Mouse (Mus musculus) kidney, postnatal 4 days (tissue): ENCODE measurements around the gene Lcn11.
"Not testable (repeated sequence)": the region's sequence is repeated elsewhere in the genome, so short reads cannot be mapped to it uniquely, and the experiment has no call there.

ENCODE experiments used
- DNase-seq, 2 experiments: peaks; one replicate each; pipeline ENCODE4 v3.0.0; 2021; ENCODE audit warnings: mixed read lengths in 2 of 2

The Lcn11 gene

DNA sequence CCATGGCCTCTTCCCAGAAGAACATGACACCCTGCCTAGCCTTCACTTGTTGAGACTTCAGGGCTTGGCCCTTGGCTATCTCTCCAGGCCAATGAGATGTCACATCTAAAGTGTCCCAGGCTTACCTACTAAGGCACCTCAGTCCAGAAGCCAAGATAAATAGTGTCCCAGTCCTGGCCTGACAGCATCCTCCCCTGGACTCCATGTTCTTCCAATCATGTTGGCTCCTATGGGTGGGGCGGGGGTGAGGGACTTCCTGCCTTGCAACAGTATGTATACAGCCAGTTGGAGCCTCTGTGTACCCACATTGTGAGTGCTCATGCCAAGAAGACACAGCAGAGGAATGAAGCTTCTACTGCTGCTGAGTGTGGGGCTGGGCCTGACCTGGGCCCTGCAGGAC is at the start of gene Lcn11:
Gene Lcn11, plus strand, starts transcription at position 301 of the 400 bp plus-strand sequence.
- DNase-seq = no peak

DNA sequence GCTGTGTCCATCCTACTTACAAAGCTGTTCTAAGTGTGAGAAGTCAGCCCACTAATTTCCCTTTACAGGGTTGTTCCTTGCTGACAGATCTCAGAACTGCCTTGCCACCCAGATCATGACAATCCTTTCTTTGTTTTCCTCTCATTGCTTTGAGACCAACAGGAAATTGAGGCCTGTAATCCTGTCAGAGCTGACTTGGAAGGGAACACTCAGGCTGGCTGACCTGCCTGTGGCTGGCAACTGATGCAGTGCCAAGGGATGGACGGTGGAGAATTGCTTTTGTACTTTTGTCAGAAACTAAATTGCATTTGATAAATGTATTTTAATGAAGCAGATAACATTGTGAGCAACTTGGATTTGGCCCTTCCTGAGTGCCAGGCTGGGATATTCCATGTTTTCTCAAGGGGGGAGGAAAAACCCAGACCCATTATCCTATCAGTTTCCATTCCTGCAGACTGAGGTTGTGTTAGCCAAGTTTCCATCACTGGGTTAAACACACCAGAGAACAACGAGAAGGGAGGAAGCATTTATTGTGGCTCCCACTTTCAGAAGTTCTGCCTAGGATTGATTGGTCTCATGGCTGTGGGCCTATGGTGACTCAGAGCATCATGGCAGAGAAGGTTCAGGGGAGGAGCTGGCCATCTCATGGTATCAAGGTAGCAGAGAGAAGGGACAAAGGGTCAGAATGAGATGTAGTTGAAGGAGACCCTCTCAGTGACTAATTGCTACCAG is 43.5 kb upstream of the Lcn11 start:
- DNase-seq = no peak

DNA sequence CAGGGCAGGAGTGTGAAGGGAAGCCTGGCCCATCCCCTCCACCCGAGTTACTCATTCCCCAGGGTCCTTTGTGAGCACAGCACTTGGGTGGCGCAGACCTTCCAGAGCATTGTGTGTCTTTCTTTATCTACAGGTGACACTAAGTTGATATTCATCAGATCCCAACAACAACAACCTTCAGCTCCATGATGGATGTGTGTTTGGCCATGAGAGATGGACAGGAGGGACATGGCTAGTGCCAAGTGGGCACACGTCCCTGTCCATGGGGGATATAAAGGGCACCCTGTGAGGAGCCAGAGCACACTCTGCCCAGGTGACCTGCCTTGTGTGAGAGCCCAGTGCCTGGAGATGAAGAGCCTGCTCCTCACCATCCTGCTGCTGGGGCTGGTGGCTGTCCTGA is 40.1 kb upstream of the Lcn11 start, which contains the start of gene Obp2b:
Gene Obp2b, plus strand, starts transcription at position 301 of the 400 bp plus-strand sequence.
- not testable (repeated sequence) for DNase-seq

DNA sequence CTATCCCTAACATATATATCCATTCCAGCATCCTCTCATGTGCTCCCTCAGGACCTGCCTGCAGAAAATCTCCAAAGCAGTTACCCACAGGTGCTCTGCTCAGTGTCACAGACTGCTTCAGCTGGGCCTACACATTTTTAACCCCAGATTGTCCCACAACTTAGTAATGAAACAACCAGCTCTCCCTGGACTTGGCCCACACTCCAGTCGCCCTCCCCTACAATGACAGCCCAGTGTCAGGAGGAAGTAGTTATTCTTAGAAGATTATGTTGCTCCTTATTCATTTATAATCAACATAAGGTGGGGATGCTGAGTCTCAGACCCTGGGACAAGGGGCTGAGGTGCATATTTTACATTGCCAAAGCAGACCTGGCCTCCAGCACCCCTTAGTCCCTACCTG is 35.1 kb upstream of the Lcn11 start:
- DNase-seq = no peak

DNA sequence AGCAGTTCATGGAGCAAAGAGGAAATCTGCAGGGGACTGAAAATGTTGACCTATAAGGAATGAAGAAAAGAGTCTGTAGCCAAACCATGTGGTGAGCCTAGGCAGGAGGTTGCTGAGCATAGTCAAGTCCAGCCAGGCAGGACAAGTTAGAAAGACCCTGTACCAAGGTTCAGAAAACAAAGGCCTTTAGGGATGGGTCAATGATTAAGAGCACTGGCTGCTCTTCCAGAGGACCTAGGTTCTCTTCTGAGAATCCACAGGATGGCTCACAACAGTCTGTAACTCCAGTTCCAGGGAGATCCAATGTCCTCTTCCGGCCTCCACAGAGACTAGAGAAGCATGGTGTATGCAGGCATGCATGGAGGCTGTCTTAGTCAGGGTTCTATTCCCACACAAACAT is 22.6 kb upstream of the Lcn11 start:
- DNase-seq = no peak

DNA sequence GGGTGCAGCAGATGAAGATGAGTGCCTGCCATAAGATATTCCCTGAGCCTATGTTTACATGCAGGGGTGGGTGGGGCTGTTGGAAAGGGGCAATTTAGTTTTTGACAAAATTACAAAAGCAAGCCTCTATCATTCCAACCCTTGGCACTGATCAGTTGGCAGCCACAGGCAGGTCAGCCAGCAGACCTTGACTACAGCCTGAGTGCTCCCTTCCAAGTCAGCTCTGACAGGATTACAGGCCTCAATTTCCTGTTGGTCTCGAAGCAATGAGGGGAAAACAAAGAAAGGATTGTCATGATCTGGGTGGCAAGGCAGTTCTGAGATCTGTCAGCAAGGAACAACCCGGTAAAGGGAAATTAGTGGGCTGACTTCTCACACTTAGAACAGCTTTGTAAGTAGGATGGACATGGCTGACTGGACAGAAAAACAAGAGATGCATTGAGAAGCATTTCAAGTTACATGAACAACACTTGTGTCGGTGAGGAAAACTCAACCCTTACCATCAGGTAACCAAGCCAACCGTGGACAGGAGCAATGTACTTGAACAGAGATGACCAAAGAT is 18.7 kb upstream of the Lcn11 start:
- DNase-seq = no peak

DNA sequence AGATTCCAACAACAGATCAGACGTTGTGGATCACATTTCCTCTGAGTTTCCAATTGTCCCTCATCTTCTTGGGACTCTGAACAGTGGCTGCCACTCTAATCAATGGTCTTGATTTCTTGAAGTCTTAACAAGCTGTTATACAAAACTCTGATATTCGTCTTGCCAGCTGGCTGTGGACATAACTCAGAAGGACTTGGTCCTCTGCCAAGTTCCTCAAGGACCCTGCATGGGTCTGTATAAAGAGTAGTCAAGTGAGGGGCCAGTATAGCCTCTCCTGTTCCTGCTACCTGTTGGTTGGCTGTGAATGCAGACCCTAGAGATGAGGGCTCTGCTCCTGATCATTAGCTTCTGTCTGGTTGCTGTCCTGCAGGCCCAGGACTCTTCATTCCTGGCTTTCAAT is 11.5 kb upstream of the Lcn11 start, which contains the start of gene Lcn3:
Gene Lcn3, plus strand, starts transcription at position 301 of the 400 bp plus-strand sequence.
- no peak for DNase-seq

DNA sequence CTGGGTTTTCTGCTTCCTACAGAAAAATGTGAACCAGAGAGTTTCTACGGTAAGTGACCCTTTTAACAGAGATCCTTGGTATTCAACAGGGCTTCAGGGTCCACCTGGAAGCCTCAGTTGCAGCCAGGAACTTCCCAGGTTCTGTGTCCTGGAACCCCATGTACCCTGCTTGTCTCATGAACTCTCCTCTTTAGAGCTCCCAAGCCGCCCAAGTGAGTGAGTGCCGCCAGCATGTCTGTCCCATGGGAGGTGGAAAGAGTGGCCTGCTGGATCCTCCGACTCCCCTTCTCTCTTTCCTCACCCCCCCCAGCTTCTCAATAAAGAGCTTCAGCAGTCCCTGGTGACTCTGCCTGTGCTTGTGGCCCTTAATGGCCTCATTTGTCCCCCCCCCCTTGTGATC is 9.1 kb upstream of the Lcn11 start:
- DNase-seq = no peak

DNA sequence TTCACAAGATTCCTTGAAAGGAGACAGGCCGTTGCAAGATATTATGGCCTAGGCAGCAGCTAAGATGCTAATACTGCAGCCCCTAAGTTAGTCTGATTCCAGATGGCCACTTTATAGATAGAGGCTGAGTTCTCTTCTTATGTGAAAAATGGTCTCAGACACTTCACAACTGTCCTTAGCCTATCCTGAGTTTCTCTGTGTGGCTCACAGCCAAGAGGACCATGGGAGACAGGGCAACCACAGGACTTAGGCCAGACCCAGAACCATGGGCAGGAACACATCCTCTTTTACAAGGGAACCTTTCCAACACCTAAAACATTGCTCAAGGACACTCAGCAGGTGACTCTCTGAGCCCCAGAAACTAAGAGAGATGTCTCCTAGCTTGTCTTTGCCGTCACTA is 3.3 kb upstream of the Lcn11 start:
- DNase-seq = no peak

DNA sequence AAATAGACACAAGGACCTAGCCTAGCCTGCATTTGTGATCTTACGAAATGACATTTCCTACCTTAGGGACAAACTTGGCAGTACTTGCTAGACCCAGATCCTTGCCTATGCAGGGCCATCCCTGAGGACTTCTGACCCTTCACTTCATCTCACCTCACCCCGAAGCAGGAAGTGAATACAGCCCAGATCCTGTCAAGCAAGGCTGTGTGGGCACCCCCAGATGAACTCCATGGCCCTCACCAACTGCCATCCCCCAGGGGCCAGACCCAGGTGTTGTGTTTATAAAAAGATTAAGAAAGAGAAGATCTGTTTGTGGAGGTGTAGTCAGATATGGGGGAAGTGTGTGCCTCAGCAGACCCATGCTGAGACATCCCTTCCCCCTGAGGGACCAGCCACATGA is 2.2 kb upstream of the Lcn11 start:
- no peak for DNase-seq

DNA sequence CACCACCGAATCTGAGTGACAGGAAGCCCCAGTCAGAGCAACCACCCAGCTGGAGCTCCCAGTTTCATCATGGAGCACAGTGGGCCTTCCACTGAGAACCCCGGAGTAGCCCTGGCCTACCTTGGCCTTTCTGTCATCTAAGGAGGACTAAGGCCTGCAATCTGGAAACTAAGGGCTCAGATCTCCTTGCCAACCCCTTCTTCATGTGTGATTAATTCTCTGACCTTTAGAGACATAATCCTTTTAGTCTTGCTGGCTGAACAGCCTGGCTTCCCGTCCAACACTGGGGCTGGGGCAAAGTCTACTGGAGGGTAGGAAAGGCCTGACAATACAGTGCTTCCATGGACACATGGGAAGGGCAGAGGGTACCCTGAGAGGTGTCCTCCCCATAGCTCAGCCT is 826 bp upstream of the Lcn11 start:
- no peak for DNase-seq

DNA sequence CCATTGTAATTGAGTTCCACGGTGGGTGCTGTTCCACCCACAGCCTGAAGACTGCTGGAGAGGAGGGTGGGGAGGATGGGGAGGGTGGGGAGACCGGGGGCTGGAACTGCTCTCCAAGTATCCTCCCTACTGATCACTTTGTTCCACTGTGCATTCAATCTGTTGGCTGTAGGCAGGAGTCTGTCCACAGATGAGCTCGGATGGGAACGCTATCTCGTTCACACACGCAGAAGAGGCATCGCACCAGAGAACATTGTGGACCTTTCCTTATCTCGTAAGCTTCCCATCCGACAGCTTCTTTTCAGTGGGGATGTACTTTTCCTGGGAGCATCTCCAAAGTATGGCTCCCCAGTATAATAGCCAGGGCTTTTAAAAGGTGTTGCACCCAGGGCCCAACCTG is 2.3 kb downstream of the Lcn11 start:
- no peak for DNase-seq

DNA sequence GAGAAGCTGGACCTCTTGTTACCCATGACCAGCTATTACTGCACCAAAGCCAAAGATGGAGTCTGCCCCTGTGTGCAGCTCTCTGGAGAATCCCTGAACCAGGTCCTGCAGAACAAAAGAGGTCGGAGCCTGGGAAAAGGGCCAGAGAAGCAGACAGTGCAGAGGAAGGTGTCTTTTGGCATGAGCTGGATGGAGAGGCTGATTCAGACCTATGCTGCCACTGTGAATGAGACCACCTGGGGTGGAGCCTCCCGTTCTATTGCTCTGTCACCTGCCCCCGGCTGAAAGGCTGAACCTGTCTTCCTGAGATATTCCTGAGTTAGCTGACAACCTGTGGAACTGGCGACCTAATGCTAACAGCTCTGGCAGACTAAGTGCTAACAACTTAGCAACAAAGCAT is 4.1 kb downstream of the Lcn11 start:
- no peak for DNase-seq

DNA sequence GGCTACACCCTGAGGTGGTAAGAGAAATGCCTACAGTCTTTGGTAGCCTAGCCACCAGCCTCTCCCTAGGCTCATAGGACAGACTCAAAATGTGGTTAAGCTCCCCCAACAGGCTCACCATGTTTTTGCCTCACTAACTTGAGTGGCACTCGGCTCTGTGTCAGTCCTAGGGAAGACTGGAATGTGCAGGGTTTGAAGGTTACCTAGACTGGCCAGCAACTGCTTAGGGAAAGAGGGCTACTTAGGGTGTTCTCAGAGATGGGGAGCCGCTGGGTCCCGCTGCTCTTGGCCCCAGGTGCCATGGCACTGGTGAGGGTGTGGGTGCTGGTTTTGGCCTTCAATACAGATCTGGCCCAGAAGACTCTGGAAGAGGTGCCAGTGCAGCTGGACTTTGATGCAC is 5.1 kb downstream of the Lcn11 start, which contains the start of gene Gm13539:
Gene Gm13539, plus strand, starts transcription at position 301 of the 400 bp plus-strand sequence.
- DNase-seq = no peak

DNA sequence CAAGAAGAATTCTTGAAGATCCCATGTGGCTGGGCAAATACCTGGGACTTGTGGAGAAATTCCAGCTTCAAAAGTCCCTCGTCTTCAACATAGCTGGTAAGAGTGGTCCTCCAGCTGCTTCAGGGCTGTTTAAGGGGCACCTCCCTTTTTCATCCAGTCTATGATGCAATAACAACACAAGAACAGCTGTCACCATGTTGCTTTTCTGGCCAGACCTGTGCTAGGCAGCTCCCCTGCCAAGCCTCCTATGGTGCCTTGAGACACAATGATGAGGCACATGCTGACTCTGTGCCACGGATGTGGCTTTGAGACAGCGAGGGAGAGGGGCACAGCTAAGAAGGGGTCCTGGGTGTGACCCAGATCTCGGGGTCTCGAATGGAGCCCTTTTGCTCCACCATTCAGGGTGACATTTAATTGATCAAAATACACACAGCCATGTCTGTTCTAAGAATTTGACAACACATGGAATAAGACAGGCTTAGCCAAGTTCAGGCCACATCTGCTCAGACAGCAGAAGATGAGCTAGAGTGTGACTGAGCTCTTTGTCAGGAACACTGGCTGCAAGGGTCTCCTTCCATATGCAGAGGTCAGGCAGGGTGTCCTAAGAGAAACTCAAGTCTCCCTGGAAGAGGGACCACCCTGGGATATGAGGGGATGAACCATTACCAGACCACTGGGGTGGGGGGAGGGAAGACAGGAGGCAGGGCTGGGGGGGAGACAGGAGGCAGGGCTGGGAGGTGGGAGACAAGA is 8.9 kb downstream of the Lcn11 start:
- no peak for DNase-seq

DNA sequence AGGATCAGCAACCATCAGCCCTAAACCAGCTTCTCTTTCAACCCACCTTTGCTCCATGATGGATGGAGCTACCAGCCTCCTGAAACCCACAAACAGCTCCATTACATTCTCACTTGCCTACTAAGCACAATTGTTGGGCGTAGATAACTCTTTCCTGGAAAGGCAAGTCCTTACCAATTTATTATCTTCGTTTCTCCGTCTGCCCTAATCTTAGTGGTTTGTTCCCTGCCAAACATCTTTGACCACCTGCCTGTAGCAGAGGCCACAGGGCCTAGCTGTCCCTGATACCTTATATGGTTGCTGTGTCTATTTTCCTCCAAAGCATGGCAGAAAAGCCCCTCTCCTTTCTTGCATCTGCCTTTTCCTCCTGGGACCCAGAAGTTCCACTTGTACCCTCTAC is 12.3 kb downstream of the Lcn11 start:
- DNase-seq = no peak

DNA sequence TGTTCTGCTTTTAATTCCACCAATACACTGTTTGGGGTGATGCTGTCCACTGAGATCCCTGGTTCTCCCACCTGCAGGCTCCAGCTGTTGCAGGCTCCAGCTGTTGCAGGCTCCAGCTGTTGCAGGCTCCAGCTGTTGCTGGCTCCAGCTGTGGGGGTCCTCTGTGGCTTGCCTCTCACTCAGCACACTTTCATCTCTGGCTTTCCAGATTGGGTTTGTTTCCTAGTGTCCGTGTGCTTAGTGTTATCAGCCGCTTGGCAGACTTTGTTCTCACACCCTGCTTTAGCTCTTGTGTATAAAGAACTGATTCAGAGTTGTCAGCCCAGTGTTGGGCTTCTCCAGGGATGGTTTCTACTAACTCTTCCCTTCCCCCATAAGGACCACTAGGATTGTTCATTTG is 20.8 kb downstream of the Lcn11 start:
- peak; percentile 28 to 38 for DNase-seq

DNA sequence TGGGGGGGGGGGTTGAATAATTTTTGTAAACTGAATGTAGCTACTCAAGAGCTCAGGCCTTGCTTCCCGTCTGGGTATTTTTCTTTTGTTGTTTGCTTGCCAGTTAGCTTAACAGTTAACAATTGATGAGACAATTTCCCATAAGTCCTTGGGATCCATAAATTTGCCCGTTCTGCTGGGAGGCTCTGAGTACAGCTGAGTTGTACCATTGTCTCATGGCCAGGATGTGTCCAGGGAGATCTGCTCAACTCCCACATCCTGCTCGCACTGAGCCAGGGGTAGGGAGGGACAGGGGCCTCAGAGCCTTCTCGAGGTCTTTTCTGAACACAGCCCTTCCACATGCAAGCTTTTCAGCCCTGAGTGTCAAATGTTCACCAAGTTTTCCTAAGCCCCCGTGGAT is 21.2 kb downstream of the Lcn11 start:
- DNase-seq = peak; percentile 11 to 18

DNA sequence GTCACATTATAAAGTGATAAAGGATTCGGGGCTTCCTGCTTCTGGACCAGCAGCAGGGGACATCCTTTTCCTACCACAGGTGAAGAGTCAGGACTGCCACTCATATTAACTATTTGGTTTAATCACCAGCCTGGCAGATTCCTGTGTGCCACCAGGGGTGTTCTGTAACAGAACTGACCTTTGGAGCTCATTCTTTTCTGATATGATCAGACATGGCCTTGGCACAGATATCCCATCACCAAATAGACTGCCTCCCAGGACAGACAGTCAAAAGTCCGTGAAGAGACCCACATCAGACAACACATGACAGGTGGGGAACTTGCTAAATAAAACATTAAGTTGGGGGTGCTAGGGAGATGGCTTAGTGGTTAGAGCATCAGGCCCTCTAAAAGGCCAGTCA is 34.9 kb downstream of the Lcn11 start:
- DNase-seq = no peak

DNA sequence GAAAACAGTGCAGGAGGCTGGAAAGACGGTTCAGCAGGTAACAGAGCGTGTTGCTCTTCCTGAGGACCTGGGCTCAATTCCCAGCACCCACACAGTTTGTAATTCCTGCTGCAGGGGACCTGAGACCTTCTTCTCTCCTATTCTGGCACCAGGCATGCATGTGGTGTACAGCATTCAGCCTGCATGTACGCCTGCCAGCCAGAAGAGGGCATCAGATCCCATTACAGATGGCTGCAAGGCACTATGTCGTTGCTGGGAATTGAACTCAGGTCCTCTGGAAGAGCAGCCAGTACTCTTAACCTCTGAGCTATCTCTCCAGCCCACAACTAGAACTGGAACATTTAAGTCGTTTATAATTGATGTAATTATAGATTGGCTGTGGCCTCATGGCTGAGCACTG is 36.5 kb downstream of the Lcn11 start:
- DNase-seq = no peak

DNA sequence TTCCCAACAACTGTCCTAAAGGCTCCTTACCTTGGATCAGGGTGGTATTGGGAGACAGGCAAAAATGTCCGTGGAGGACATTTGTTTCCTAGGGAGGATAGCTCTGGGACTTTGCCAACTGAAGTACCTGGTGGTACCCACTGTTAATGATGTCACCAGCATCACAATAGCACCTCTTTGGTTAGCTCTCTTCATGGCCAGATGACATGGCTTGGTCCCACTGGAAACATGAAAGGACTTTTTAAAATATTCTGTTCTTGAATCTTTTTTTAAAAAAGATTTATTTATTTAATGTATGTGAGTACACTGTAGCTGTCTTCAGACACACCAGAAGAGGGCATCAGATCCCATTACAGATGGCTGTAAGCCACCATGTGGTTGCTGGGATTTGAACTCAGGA is 38.9 kb downstream of the Lcn11 start, which contains the start of gene Glt6d1:
Gene Glt6d1, minus strand, starts transcription at position 101 of the 400 bp plus-strand sequence.
- not testable (repeated sequence) for DNase-seq

DNA sequence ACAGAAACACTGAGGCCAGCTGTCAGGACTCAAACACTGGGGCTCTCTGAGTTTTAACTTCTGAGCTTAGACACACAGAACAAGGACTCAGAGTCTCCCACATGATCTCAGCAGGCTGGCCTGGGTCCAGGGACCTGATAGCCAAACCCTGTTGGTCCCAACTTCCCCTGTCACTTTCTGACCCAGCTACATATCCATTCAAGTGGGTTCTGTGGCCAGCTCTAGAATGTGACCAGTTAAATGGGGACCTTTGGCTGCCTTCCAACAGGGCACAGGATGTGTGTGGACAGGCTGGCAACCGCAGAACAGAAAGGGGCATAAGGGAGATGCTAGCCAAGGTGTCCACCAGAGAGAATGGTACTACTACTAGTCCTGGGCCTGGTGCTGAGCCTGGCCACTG is 46.0 kb downstream of the Lcn11 start, which contains the start of gene Lcn9:
Gene Lcn9, plus strand, starts transcription at position 348 of the 400 bp plus-strand sequence.
- DNase-seq = peak; percentile 22 to 32

DNA sequence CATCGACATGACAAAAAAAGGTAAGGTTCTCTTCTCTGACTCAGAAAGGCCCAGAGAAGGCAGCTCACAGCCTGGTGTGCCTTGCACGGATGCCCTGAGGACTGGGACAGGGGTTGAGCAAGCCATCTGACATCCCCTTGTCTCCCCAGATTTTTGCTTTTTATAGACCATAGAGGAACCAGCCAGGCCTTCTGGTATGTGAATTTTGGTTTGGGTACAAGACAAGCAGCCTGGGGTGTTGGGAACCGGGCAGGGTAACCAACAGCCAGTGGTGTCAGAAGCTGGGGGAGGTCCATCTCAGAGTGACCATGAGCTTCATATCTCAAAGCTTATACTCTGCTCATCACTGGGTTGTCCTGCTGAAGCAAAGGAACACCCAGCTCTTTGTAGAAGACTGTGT is 47.9 kb downstream of the Lcn11 start:
- no peak for DNase-seq
